Mouse (Mus musculus) kidney, postnatal 0 days (tissue): ENCODE measurements around the gene Tmem80. TPM values are rescaled to one million over a fixed set of nuclear protein-coding genes. Genes with fewer than 3 reads are reported as not detected.

Experiments used
- ATAC-seq: fragments of 200-750 bp; cut with Nextera tagmentation; replicated peaks from 2 replicates; pipeline ENCODE4 v1.8.0; 2017; ENCODE audit warnings: low read depth, moderate number of reproducible peaks, moderate TSS enrichment, moderate library complexity; ENCODE audit not compliant: low FRiP score
- DNase-seq: peaks from one replicate; pipeline ENCODE4 v3.0.0-alpha.2; 2016; ENCODE audit warnings: low spot score
- H3K27ac ChIP-seq: fragments of 300-500 bp; sonication (generic); 2 replicates; pipeline ENCODE4 v1.5.1; 2014; ENCODE audit warnings: mild to moderate bottlenecking
- H3K27me3 ChIP-seq: fragments of 300-500 bp; sonication (generic); 2 replicates; pipeline ENCODE4 v1.6.1; 2014; ENCODE audit warnings: low read length, mixed read lengths; ENCODE audit not compliant: insufficient read depth
- H3K36me3 ChIP-seq: fragments of 300-500 bp; sonication (generic); 2 replicates; pipeline ENCODE4 v1.6.1; 2014; ENCODE audit warnings: low read length, mixed read lengths; ENCODE audit not compliant: insufficient read depth
- H3K4me1 ChIP-seq: fragments of 300-500 bp; sonication (generic); replicated peaks from 2 replicates; pipeline ENCODE4 v1.6.1; 2014; ENCODE audit warnings: antibody characterized with exemption, low read length, mixed read lengths; ENCODE audit not compliant: insufficient read depth
- H3K4me2 ChIP-seq: fragments of 300-500 bp; sonication (generic); 2 replicates; pipeline ENCODE4 v1.6.1; 2014; ENCODE audit warnings: mild to moderate bottlenecking, low read length, moderate library complexity, mixed read lengths
- H3K4me3 ChIP-seq: fragments of 300-500 bp; sonication (generic); replicated peaks from 2 replicates; pipeline ENCODE4 v1.5.1; 2014; ENCODE audit warnings: low read depth, low read length
- H3K9ac ChIP-seq: fragments of 300-500 bp; sonication (generic); 2 replicates; pipeline ENCODE4 v1.6.1; 2014; ENCODE audit warnings: low read depth, low read length
- H3K9me3 ChIP-seq: fragments of 300-500 bp; sonication (generic); replicated peaks from 2 replicates; pipeline ENCODE4 v1.6.1; 2016; ENCODE audit warnings: low read length, inconsistent platforms, mixed read lengths
- CTCF ChIP-seq: IDR thresholded peaks from 2 replicates; pipeline ENCODE4 v1.5.1; 2016; ENCODE audit warnings: antibody characterized with exemption, low read depth, mild to moderate bottlenecking, moderate library complexity
- WGBS: fragments of 180-500 bp; shearing (Covaris S2); extraction: QIAGEN DNeasy Blood & Tissue Kit; methylation state at CpG from one replicate; pipeline ENCODE4 v1.1.7; 2014; 5-methylcytosine and 5-hydroxymethylcytosine counted together
- polyA plus RNA-seq: library from polyadenylated mRNA; unstranded; fragments of >200 nt; fragmentation: Nextera tagmentation; extraction: Ambion mirVana; gene quantifications from 2 replicates; pipeline ENCODE4 v1.2.1, GENCODE M21; 2015

Gene Tmem80
- polyA plus RNA-seq, 1 experiment from 2014 or later: 45.3 TPM

DNA sequence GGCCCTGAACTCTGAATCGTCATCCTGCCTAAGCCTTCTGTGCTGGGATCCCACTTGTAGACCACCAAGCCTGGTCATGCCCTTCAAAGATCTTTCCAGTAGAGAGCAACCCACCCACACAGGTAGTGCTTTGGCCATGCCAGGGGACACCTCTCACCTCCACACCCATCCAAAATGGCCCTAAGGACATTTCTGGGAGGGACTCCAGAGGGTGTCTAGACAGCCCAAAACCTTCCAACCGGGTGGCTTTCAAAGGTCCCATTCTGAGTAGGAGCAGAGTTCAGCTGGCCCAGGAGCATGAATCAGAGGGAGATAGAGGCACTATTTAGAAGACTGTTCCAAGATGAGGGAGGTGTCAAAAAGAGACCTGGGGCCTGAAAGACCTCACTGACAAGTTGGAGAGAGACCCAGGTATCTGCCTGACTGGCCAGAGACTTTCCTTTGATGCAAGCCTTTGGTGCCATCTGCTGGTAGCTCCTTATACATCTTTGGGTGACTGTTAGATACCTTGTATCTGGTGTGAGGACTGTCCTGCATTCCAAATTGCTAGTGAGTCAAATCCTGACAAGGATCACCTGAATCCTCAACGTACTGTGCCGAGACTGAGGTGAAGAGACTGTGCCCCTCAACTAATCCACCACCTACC is 35.7 kb downstream of the Tmem80 start:
- ATAC-seq (no peak), DNase-seq (peak; percentile 90)
- WGBS: 56% methylated on average over 4 of the region's 4 CpGs
- Histone ChIP-seq H3K4me1 (no peaks in the 10 kb centered on the region), H3K4me2 (no peak overlapping the region), H3K27ac (no peak overlapping the region), H3K36me3 (no peaks in the 10 kb centered on the region), H3K9me3 (no peaks in the 10 kb centered on the region), H3K27me3 (no peaks in the 10 kb centered on the region), H3K4me3 (no peak overlapping the region), H3K9ac (no peak overlapping the region)
- peak; percentile 91 for TF ChIP-seq CTCF

DNA sequence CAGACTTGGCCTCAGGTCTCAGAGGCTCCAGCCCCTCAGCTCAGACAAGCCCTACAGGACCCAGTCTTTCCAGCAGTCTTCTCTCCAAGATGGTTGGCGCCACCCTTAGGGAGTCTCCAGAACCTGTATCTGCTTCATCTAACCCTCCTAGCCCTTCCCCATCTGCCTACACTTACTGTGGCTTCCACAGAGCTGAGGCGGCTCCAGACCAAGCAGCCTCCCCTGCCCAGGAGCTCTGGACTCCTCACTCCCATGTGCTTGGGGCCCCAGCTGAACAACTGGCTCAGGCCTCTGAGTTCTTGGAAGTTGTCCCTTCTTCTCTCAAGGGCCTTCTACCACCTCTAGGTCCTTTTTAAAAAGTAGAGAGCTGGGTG is 36.2 kb downstream of the Tmem80 start:
- Histone ChIP-seq H3K27ac (no peak overlapping the region), H3K4me1 (no peaks in the 10 kb centered on the region), H3K9ac (no peak overlapping the region), H3K4me3 (no peak overlapping the region), H3K4me2 (no peak overlapping the region), H3K36me3 (no peaks in the 10 kb centered on the region), H3K9me3 (no peaks in the 10 kb centered on the region), H3K27me3 (no peaks in the 10 kb centered on the region)
- ATAC-seq: no peak
- DNase-seq: no peak
- 75% methylated on average over 2 of the region's 2 CpGs for WGBS
- TF ChIP-seq CTCF: no peak

DNA sequence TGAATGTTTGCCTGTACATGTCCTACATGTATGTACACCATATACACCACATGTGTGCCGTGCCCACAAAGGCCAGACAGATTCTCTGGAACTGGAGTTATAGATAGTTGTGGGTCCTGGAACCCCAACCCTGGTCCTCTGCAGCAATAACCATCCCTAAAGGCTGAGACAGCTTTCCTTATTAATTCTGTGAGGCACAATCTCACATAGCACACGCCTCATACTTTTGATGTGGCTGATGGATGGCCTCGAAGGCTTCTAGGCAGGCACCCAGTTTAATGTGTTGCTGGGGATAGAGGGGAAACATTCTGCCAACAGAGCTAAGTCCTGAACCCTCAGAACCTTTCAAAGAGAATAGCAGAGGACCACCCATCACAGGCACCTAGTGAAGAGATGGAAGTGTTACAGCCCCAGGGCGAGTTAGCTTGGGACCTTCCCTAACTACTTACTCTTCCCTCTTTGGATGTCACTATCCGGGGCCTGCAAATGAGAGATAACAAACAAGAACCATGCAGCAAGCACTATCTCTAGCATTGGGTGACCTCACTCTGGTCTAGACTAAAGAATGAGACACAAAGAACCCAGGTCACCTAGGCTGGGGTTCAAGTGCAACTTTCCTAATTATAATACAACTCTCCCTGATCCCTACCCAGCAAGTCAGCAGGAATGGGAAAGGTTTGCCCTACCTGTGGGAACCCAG is 37.0 kb downstream of the Tmem80 start:
- 79% methylated on average over 5 of the region's 5 CpGs for WGBS
- H3K27me3 ChIP-seq: no peaks in the 10 kb centered on the region
- no peak for TF ChIP-seq CTCF
- no peaks in the 10 kb centered on the region for H3K36me3 ChIP-seq
- ATAC-seq (no peak), DNase-seq (no peak)
- H3K27ac ChIP-seq: no peak overlapping the region
- H3K9me3 ChIP-seq: no peaks in the 10 kb centered on the region
- H3K4me2 ChIP-seq: no peak overlapping the region
- H3K4me1 ChIP-seq: no peaks in the 10 kb centered on the region
- H3K9ac ChIP-seq: no peak overlapping the region
- no peak overlapping the region for H3K4me3 ChIP-seq

DNA sequence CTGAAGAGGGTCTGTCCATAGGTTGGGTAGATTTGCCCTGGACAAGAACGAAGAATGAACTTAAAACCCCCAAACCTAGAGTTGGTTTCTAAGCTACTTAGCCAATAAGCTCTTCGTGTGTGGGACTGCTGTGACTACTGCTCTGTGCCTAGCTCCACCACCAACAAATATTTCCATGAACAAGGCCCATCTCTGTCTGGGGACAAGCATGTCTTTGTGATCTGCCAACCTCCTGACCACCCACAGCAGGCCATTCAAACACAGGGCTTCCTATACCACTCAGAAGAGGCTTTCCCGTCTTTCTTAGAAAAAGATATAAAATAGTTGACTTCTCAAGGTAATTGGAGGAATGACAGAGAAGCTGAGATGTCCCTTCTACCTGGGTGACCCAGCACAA is 37.5 kb downstream of the Tmem80 start:
- no peak overlapping the region for H3K9ac ChIP-seq
- H3K27me3 ChIP-seq: no peaks in the 10 kb centered on the region
- no peaks in the 10 kb centered on the region for H3K36me3 ChIP-seq
- no peak for TF ChIP-seq CTCF
- DNase-seq (no peak), ATAC-seq (no peak)
- H3K27ac ChIP-seq: no peak overlapping the region
- no peak overlapping the region for H3K4me3 ChIP-seq
- no peaks in the 10 kb centered on the region for H3K4me1 ChIP-seq
- 67% methylated on average over 3 of the region's 3 CpGs for WGBS
- no peak overlapping the region for H3K4me2 ChIP-seq
- no peaks in the 10 kb centered on the region for H3K9me3 ChIP-seq

DNA sequence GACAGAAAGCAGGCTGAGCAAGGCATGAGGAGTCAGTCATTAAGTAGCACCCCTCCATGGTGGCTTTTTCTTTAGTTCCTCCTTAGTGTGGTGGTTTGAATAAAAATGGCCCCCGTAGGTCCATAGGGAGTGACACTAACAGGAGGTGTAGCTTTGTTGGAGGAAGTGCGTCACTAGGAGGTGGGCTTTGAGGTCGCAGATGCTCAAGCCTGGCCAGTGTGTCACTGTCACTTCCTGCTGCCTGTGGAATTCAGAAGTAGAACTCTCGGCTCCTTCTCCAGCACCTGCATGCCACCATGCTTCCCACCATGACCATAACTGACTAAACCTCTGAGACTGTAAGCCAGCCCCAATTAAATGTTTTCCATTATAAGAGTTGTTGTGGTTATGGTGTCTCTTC is 39.8 kb downstream of the Tmem80 start:
- Histone ChIP-seq H3K27me3 (no peaks in the 10 kb centered on the region), H3K27ac (no peak overlapping the region), H3K4me1 (no peaks in the 10 kb centered on the region), H3K4me2 (no peak overlapping the region), H3K36me3 (no peaks in the 10 kb centered on the region), H3K9me3 (no peaks in the 10 kb centered on the region), H3K4me3 (no peak overlapping the region), H3K9ac (no peak overlapping the region)
- DNase-seq: no peak
- no peak for ATAC-seq
- TF ChIP-seq CTCF: no peak
- 84% methylated on average over 4 of the region's 4 CpGs for WGBS

DNA sequence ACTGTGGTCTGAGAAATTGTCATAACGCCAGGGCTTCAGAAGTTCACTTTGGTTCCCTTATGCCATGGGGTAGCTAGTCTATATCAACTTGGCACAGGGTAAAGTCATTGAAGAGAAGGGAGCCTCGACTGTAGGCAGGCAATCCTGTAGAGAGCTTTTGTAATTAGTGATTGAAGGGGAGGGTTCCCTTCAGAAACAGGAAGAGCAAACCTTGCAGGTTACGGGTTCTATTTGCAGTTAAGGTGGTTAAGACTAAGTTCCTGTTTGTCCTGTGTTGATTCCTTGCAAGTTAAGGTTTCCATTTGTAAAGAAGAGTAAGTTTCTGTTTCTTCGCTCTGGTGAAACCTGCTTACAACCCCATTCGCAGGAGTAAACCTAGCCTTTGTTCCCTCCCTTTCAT is 42.4 kb downstream of the Tmem80 start:
- Histone ChIP-seq H3K4me2 (no peak overlapping the region), H3K9ac (0 out of 2 replicates have a peak overlapping the region, but pooled peaks have one; percentile 31), H3K36me3 (no peaks in the 10 kb centered on the region), H3K4me3 (no peak overlapping the region), H3K4me1 (no peaks in the 10 kb centered on the region), H3K9me3 (no peaks in the 10 kb centered on the region), H3K27me3 (no peaks in the 10 kb centered on the region), H3K27ac (no peak overlapping the region)
- WGBS: 66% methylated on average over 5 of the region's 5 CpGs
- ATAC-seq (no peak), DNase-seq (no peak)
- no peak for TF ChIP-seq CTCF
